In genomic region chr17:29005002-29005401, GRCm38 (mm10) we compare ENCODE assay signal across 17 mouse cellular contexts. TPM values are rescaled to one million over a fixed set of nuclear protein-coding genes. Genes with fewer than 3 reads are reported as not detected.
DNase-seq lines count a peak whose midpoint lies in the region; ATAC-seq and TF ChIP-seq lines count a peak whose summit lies in the region.
"Had no signal": no experiment of that assay in that cellular context is flagged by ENCODE, and none has a peak within 500 bp of the region (broad histone marks: within the 10 kb centered on the region; RNA-seq: fewer than 3 reads in every experiment).

No protein-coding gene starts in this region.

- no peak overlapping the region for H3K9ac ChIP-seq in midbrain, embryonic 16.5 days (ENCODE audit: low read depth, low read length)
- no peak overlapping the region for H3K9ac ChIP-seq in intestine, postnatal 0 days (ENCODE audit: low read depth, low read length)
- no peak overlapping the region for H3K9ac ChIP-seq in neural tube, embryonic 15.5 days (replicated peaks)
- H3K9ac ChIP-seq: heart, embryonic 12.5 days had no signal

- no peak overlapping the region for H3K27ac ChIP-seq in midbrain, embryonic 10.5 days (replicated peaks)
- H3K27ac ChIP-seq in midbrain, embryonic 16.5 days (ENCODE audit: low read length) = no peak overlapping the region
- H3K27ac ChIP-seq in intestine, postnatal 0 days (ENCODE audit: low read depth, low read length) = peak overlapping the region; percentile 50; the same call in 1 of the 2 replicates
- H3K27ac ChIP-seq in neural tube, embryonic 15.5 days (replicated peaks) = no peak overlapping the region

- no peaks in the 10 kb centered on the region for H3K9me3 ChIP-seq in midbrain, embryonic 10.5 days (replicated peaks)
- H3K9me3 ChIP-seq in midbrain, embryonic 16.5 days (replicated peaks; ENCODE audit: control insufficient read depth, low read length, poor library complexity, severe bottlenecking) = no peaks in the 10 kb centered on the region
- no peaks in the 10 kb centered on the region for H3K9me3 ChIP-seq in intestine, postnatal 0 days (ENCODE audit: control insufficient read depth)
- no peaks in the 10 kb centered on the region for H3K9me3 ChIP-seq in neural tube, embryonic 15.5 days (replicated peaks)
- H3K9me3 ChIP-seq: heart, embryonic 12.5 days had no signal

- no peaks in the 10 kb centered on the region for H3K27me3 ChIP-seq in midbrain, embryonic 10.5 days (ENCODE audit: low read depth, poor library complexity, severe bottlenecking)
- H3K27me3 ChIP-seq in midbrain, embryonic 16.5 days (ENCODE audit: control insufficient read depth, insufficient read depth, low read depth, low read length) = no peaks in the 10 kb centered on the region
- H3K27me3 ChIP-seq in intestine, postnatal 0 days (replicated peaks; ENCODE audit: control insufficient read depth, insufficient read depth, low read length) = no peaks in the 10 kb centered on the region
- H3K27me3 ChIP-seq in neural tube, embryonic 15.5 days (replicated peaks) = no peaks in the 10 kb centered on the region
- H3K27me3 ChIP-seq: heart, embryonic 12.5 days had no signal

- no peak for TF ChIP-seq CTCF in intestine, postnatal 0 days (IDR thresholded peaks at IDR 0.05; ENCODE audit: low read depth)

- ATAC-seq in midbrain, embryonic 16.5 days = no peak
- no peak for ATAC-seq in intestine, postnatal 0 days
- no peak for ATAC-seq in neural tube, embryonic 15.5 days (ENCODE audit: low FRiP score)
- ATAC-seq: inflammation-experienced regulatory T-cells, adult 6 months had no signal

- peaks cover 31% of the 10 kb centered on the region for H3K4me1 ChIP-seq in midbrain, embryonic 10.5 days
- H3K4me1 ChIP-seq in midbrain, embryonic 16.5 days (ENCODE audit: control insufficient read depth, insufficient read depth, low read length) = peaks cover 21% of the 10 kb centered on the region
- no peaks in the 10 kb centered on the region for H3K4me1 ChIP-seq in intestine, postnatal 0 days (replicated peaks; ENCODE audit: control insufficient read depth, insufficient read depth, low read length)
- H3K4me1 ChIP-seq in neural tube, embryonic 15.5 days = peaks cover 30% of the 10 kb centered on the region

- H3K4me3 ChIP-seq in midbrain, embryonic 10.5 days = 0 out of 2 replicates have a peak overlapping the region, but pooled peaks have one; percentile 99
- no peak overlapping the region for H3K4me3 ChIP-seq in midbrain, embryonic 16.5 days (ENCODE audit: low read depth, low read length)
- no peak overlapping the region for H3K4me3 ChIP-seq in intestine, postnatal 0 days (ENCODE audit: low read depth, low read length)
- no peak overlapping the region for H3K4me3 ChIP-seq in neural tube, embryonic 15.5 days (replicated peaks)
- H3K4me3 ChIP-seq: heart, embryonic 12.5 days had no signal

- 95% methylated on average over 3 of the region's 3 CpGs for WGBS in midbrain, embryonic 10.5 days
- 88% methylated on average over 3 of the region's 3 CpGs for WGBS in midbrain, embryonic 16.5 days
- WGBS in intestine, postnatal 0 days = 71% methylated on average over 3 of the region's 3 CpGs
- WGBS in neural tube, embryonic 15.5 days = 82% methylated on average over 3 of the region's 3 CpGs

- DNase-seq in heart, adult 11 months = peak; percentile 55
- DNase-seq in heart, adult 9 months (ENCODE audit: low spot score in 2 of 2) = no peak
- DNase-seq in midbrain, embryonic 10.5 days (ENCODE audit: low spot score) = no peak
- DNase-seq in thymus, adult 18-20 months = no peak
- DNase-seq: adrenal gland, postnatal 25 days; B cell, adult 2 months; cerebellum, adult 18-20 months; cerebellum, postnatal 36 days; heart, postnatal 4 days; kidney, postnatal 10 days; lung, adult 2 months; lung, postnatal 4 days had no signal

- peaks cover 41% of the 10 kb centered on the region for H3K36me3 ChIP-seq in midbrain, embryonic 10.5 days
- H3K36me3 ChIP-seq in midbrain, embryonic 16.5 days (ENCODE audit: control insufficient read depth, insufficient read depth, low read length) = no peaks in the 10 kb centered on the region
- peaks cover 6% of the 10 kb centered on the region; the same call in 1 of the 2 replicates for H3K36me3 ChIP-seq in intestine, postnatal 0 days (ENCODE audit: control insufficient read depth, insufficient read depth)
- peaks cover 11% of the 10 kb centered on the region for H3K36me3 ChIP-seq in neural tube, embryonic 15.5 days

- H3K4me2 ChIP-seq in midbrain, embryonic 16.5 days (ENCODE audit: low read length) = no peak overlapping the region
- peak overlapping the region; percentile 41 for H3K4me2 ChIP-seq in intestine, postnatal 0 days (replicated peaks; ENCODE audit: low read depth)
- H3K4me2 ChIP-seq in neural tube, embryonic 15.5 days = peak overlapping the region; percentile 71

RNA-seq across cellular contexts. Expression of gene Stk38, which starts 2.8 kb away (rescaled TPM):
- 115 and 130 TPM in 2 replicates for polyA plus RNA-seq in midbrain, embryonic 10.5 days (2016; fragmentation: Nextera tagmentation; extraction: Ambion mirVana)
- polyA plus RNA-seq in midbrain, embryonic 16.5 days (2015; fragmentation: Nextera tagmentation; extraction: Ambion mirVana) = 83.1 and 90.9 TPM in 2 replicates
- polyA plus RNA-seq in intestine, postnatal 0 days (2015; fragmentation: Nextera tagmentation; extraction: Ambion mirVana) = 51.5 and 59.5 TPM in 2 replicates
- 81.2 and 82.1 TPM in 2 replicates for polyA plus RNA-seq in neural tube, embryonic 15.5 days (2015; fragmentation: Nextera tagmentation; extraction: Ambion mirVana)

RNA-seq across cellular contexts. Expression of gene Srsf3, which starts 27.4 kb away (rescaled TPM):
- 789 and 839 TPM in 2 replicates for polyA plus RNA-seq in midbrain, embryonic 10.5 days (2016; fragmentation: Nextera tagmentation; extraction: Ambion mirVana)
- 425 and 475 TPM in 2 replicates for polyA plus RNA-seq in midbrain, embryonic 16.5 days (2015; fragmentation: Nextera tagmentation; extraction: Ambion mirVana)
- polyA plus RNA-seq in intestine, postnatal 0 days (2015; fragmentation: Nextera tagmentation; extraction: Ambion mirVana) = 257 TPM in 2 replicates
- polyA plus RNA-seq in neural tube, embryonic 15.5 days (2015; fragmentation: Nextera tagmentation; extraction: Ambion mirVana) = 403 and 429 TPM in 2 replicates

RNA-seq across cellular contexts. Expression of gene Kctd20, which starts 53.3 kb away (rescaled TPM):
- polyA plus RNA-seq in midbrain, embryonic 10.5 days (2016; fragmentation: Nextera tagmentation; extraction: Ambion mirVana) = 107 and 114 TPM in 2 replicates
- polyA plus RNA-seq in midbrain, embryonic 16.5 days (2015; fragmentation: Nextera tagmentation; extraction: Ambion mirVana) = 92.4 and 93.4 TPM in 2 replicates
- polyA plus RNA-seq in intestine, postnatal 0 days (2015; fragmentation: Nextera tagmentation; extraction: Ambion mirVana) = 25.6 and 27.0 TPM in 2 replicates
- 78.9 and 81.3 TPM in 2 replicates for polyA plus RNA-seq in neural tube, embryonic 15.5 days (2015; fragmentation: Nextera tagmentation; extraction: Ambion mirVana)
